21 mouse cellular contexts compared by ENCODE assay signal in genomic region chr5:54005865-54006225, GRCm38 (mm10). TPM values are rescaled to one million over a fixed set of nuclear protein-coding genes. Genes with fewer than 3 reads are reported as not detected.
DNase-seq lines count a peak whose midpoint lies in the region; ATAC-seq and TF ChIP-seq lines count a peak whose summit lies in the region.
"Had no signal": no experiment of that assay in that cellular context is flagged by ENCODE, and none has a peak within 500 bp of the region (broad histone marks: within the 10 kb centered on the region; RNA-seq: fewer than 3 reads in every experiment).

No protein-coding gene starts in this region.

- TF ChIP-seq CTCF in midbrain, postnatal 0 days (IDR thresholded peaks at IDR 0.05) = no peak

- no peak overlapping the region for H3K27ac ChIP-seq in hindbrain, embryonic 11.5 days (ENCODE audit: low read depth, low read length)
- H3K27ac ChIP-seq in hindbrain, embryonic 16.5 days (ENCODE audit: low read depth, low read length) = no peak overlapping the region
- no peak overlapping the region for H3K27ac ChIP-seq in midbrain, embryonic 12.5 days (replicated peaks)
- no peak overlapping the region for H3K27ac ChIP-seq in midbrain, postnatal 0 days (ENCODE audit: low read depth, low read length)
- H3K27ac ChIP-seq: embryonic facial prominence, embryonic 12.5 days; forebrain, embryonic 12.5 days; heart, embryonic 15.5 days; hindbrain, embryonic 14.5 days had no signal

- no peak overlapping the region for H3K9ac ChIP-seq in hindbrain, embryonic 11.5 days (ENCODE audit: low read depth, low read length)
- H3K9ac ChIP-seq in hindbrain, embryonic 16.5 days (ENCODE audit: low read depth, low read length) = no peak overlapping the region
- H3K9ac ChIP-seq in midbrain, embryonic 12.5 days (replicated peaks) = no peak overlapping the region
- no peak overlapping the region for H3K9ac ChIP-seq in midbrain, postnatal 0 days (replicated peaks; ENCODE audit: low read length, poor library complexity, severe bottlenecking)
- H3K9ac ChIP-seq: embryonic facial prominence, embryonic 12.5 days; forebrain, embryonic 12.5 days; heart, embryonic 15.5 days; hindbrain, embryonic 14.5 days had no signal

- no peaks in the 10 kb centered on the region for H3K27me3 ChIP-seq in hindbrain, embryonic 11.5 days (ENCODE audit: control insufficient read depth, insufficient read depth, low read length)
- H3K27me3 ChIP-seq in hindbrain, embryonic 16.5 days (replicated peaks; ENCODE audit: control insufficient read depth, insufficient read depth, low read length) = no peaks in the 10 kb centered on the region
- H3K27me3 ChIP-seq in midbrain, embryonic 12.5 days = no peaks in the 10 kb centered on the region
- H3K27me3 ChIP-seq in midbrain, postnatal 0 days (ENCODE audit: insufficient read depth, low read length) = no peaks in the 10 kb centered on the region
- H3K27me3 ChIP-seq: embryonic facial prominence, embryonic 12.5 days; forebrain, embryonic 12.5 days; heart, embryonic 15.5 days had no signal

- no peaks in the 10 kb centered on the region for H3K9me3 ChIP-seq in hindbrain, embryonic 11.5 days (ENCODE audit: control insufficient read depth, low read length)
- no peaks in the 10 kb centered on the region for H3K9me3 ChIP-seq in hindbrain, embryonic 16.5 days (ENCODE audit: control insufficient read depth, low read length)
- H3K9me3 ChIP-seq in midbrain, embryonic 12.5 days = no peaks in the 10 kb centered on the region
- H3K9me3 ChIP-seq in midbrain, postnatal 0 days (ENCODE audit: low read length) = no peaks in the 10 kb centered on the region
- H3K9me3 ChIP-seq: embryonic facial prominence, embryonic 12.5 days; forebrain, embryonic 12.5 days; heart, embryonic 15.5 days had no signal

- H3K36me3 ChIP-seq in hindbrain, embryonic 11.5 days (ENCODE audit: control insufficient read depth, insufficient read depth, low read length) = no peaks in the 10 kb centered on the region
- H3K36me3 ChIP-seq in hindbrain, embryonic 16.5 days (ENCODE audit: control insufficient read depth, insufficient read depth, low read length) = no peaks in the 10 kb centered on the region
- H3K36me3 ChIP-seq in midbrain, embryonic 12.5 days = no peaks in the 10 kb centered on the region
- no peaks in the 10 kb centered on the region for H3K36me3 ChIP-seq in midbrain, postnatal 0 days (ENCODE audit: insufficient read depth, low read length)
- H3K36me3 ChIP-seq: embryonic facial prominence, embryonic 12.5 days; forebrain, embryonic 12.5 days; heart, embryonic 15.5 days had no signal

- ATAC-seq in hindbrain, embryonic 11.5 days (ENCODE audit: low FRiP score) = 0 out of 2 replicates have a peak, but pooled peaks have one; percentile 49
- ATAC-seq in hindbrain, embryonic 16.5 days = no peak
- ATAC-seq in midbrain, embryonic 12.5 days (ENCODE audit: low FRiP score, low read depth) = 0 out of 2 replicates have a peak, but pooled peaks have one; percentile 60
- no peak for ATAC-seq in midbrain, postnatal 0 days (ENCODE audit: low FRiP score)
- ATAC-seq: forebrain, embryonic 16.5 days had no signal

- no peaks in the 10 kb centered on the region for H3K4me1 ChIP-seq in hindbrain, embryonic 11.5 days (replicated peaks; ENCODE audit: control insufficient read depth, insufficient read depth, low read length)
- H3K4me1 ChIP-seq in hindbrain, embryonic 16.5 days (ENCODE audit: control insufficient read depth, insufficient read depth, low read depth, low read length) = peaks cover 4% of the 10 kb centered on the region
- H3K4me1 ChIP-seq in midbrain, embryonic 12.5 days = peaks cover 14% of the 10 kb centered on the region; the same call in 1 of the 2 replicates
- peaks cover 2% of the 10 kb centered on the region; the same call in 1 of the 2 replicates for H3K4me1 ChIP-seq in midbrain, postnatal 0 days (ENCODE audit: insufficient read depth, low read length)

- WGBS in hindbrain, embryonic 11.5 days = 43% methylated on average over 6 of the region's 6 CpGs
- WGBS in hindbrain, embryonic 16.5 days = 45% methylated on average over 6 of the region's 6 CpGs
- WGBS in midbrain, embryonic 12.5 days = 28% methylated on average over 6 of the region's 6 CpGs
- 41% methylated on average over 6 of the region's 6 CpGs for WGBS in midbrain, postnatal 0 days

- no peak overlapping the region for H3K4me3 ChIP-seq in hindbrain, embryonic 11.5 days (ENCODE audit: low read depth, low read length)
- no peak overlapping the region for H3K4me3 ChIP-seq in hindbrain, embryonic 16.5 days (ENCODE audit: low read length)
- no peak overlapping the region for H3K4me3 ChIP-seq in midbrain, embryonic 12.5 days
- no peak overlapping the region for H3K4me3 ChIP-seq in midbrain, postnatal 0 days (ENCODE audit: low read depth, low read length)
- H3K4me3 ChIP-seq: embryonic facial prominence, embryonic 12.5 days; forebrain, embryonic 12.5 days; heart, embryonic 15.5 days had no signal

- peak; percentile 29 for DNase-seq in embryo, embryonic 10.5 days (ENCODE audit: low spot score)
- no peak for DNase-seq in embryo, embryonic 11 days
- DNase-seq in hindbrain, embryonic 11.5 days (ENCODE audit: low spot score) = peak; percentile 20
- no peak for DNase-seq in midbrain, postnatal 0 days (ENCODE audit: low spot score)
- DNase-seq in thymus, postnatal 36 days = no peak
- DNase-seq: adrenal gland, postnatal 14 days; B cell, adult 2 months; cerebellum, adult 11-12 months; cerebellum, adult 9-10 months; cerebellum, postnatal 25 days; gastrocnemius, postnatal 25 days; heart, adult 11 months; heart, postnatal 14 days had no signal

- no peak overlapping the region for H3K4me2 ChIP-seq in hindbrain, embryonic 11.5 days (replicated peaks; ENCODE audit: low read depth, low read length)
- no peak overlapping the region for H3K4me2 ChIP-seq in hindbrain, embryonic 16.5 days (ENCODE audit: low read length)
- no peak overlapping the region for H3K4me2 ChIP-seq in midbrain, embryonic 12.5 days (replicated peaks)
- no peak overlapping the region for H3K4me2 ChIP-seq in midbrain, postnatal 0 days (ENCODE audit: low read depth, low read length, poor library complexity, severe bottlenecking)
- H3K4me2 ChIP-seq: embryonic facial prominence, embryonic 12.5 days; forebrain, embryonic 12.5 days; heart, embryonic 11.5 days; heart, embryonic 15.5 days; hindbrain, embryonic 14.5 days had no signal

RNA-seq across cellular contexts. Expression of gene Stim2, which starts 7.5 kb away (rescaled TPM):
- 18.5 and 26.8 TPM in 2 replicates for polyA plus RNA-seq in hindbrain, embryonic 11.5 days (2014; fragmentation: Nextera tagmentation; extraction: Ambion mirVana)
- 23.0 and 26.8 TPM in 2 replicates for polyA plus RNA-seq in hindbrain, embryonic 16.5 days (2015; fragmentation: Nextera tagmentation; extraction: Ambion mirVana)
- polyA plus RNA-seq in midbrain, embryonic 12.5 days (2016; fragmentation: Nextera tagmentation; extraction: Ambion mirVana) = 24.1 and 24.7 TPM in 2 replicates
- total RNA-seq in midbrain, postnatal 0 days (2014; rRNA removed) = 30.4 and 34.9 TPM in 2 replicates
- polyA plus RNA-seq in midbrain, postnatal 0 days (2015; fragmentation: Nextera tagmentation; extraction: Ambion mirVana) = 29.2 and 29.8 TPM in 2 replicates

Comparison
In these comparisons a context has a peak if more than half of its experiments do, and no peak if none do; other contexts are left out.
1. DNase-seq: peak in embryo, embryonic 10.5 days (single experiment) and hindbrain, embryonic 11.5 days (single experiment); none in embryo, embryonic 11 days (single experiment), midbrain, postnatal 0 days (single experiment) and thymus, postnatal 36 days (0 of 2).
2. ATAC-seq: peak in hindbrain, embryonic 11.5 days (single experiment) and midbrain, embryonic 12.5 days (single experiment); none in hindbrain, embryonic 16.5 days (single experiment) and midbrain, postnatal 0 days (single experiment).